Mouse (Mus musculus) midbrain, embryonic 16.5 days (tissue): ENCODE measurements around the gene Erich3. TPM values are rescaled to one million over a fixed set of nuclear protein-coding genes. Genes with fewer than 3 reads are reported as not detected.
"Not testable (repeated sequence)": the region's sequence is repeated elsewhere in the genome, so short reads cannot be mapped to it uniquely, and the experiment has no call there.

Experiments used
- ATAC-seq: fragments of 200-750 bp; cut with Nextera tagmentation; 2 replicates; pipeline ENCODE4 v1.8.0; 2017; ENCODE audit warnings: moderate TSS enrichment
- H3K27ac ChIP-seq: fragments of 300-500 bp; sonication (generic); 2 replicates; pipeline ENCODE4 v1.5.1; 2014; ENCODE audit warnings: mild to moderate bottlenecking, low read length, mixed read lengths
- H3K27me3 ChIP-seq: fragments of 300-500 bp; sonication (generic); 2 replicates; pipeline ENCODE4 v1.6.1; 2014; ENCODE audit warnings: low read depth, low read length, mixed read lengths; ENCODE audit not compliant: control insufficient read depth, insufficient read depth
- H3K36me3 ChIP-seq: fragments of 300-500 bp; sonication (generic); 2 replicates; pipeline ENCODE4 v1.6.1; 2014; ENCODE audit warnings: mild to moderate bottlenecking, low read length, moderate library complexity, mixed read lengths; ENCODE audit not compliant: control insufficient read depth, insufficient read depth
- H3K4me1 ChIP-seq: fragments of 300-500 bp; sonication (generic); 2 replicates; pipeline ENCODE4 v1.6.1; 2014; ENCODE audit warnings: mild to moderate bottlenecking, low read length, mixed read lengths; ENCODE audit not compliant: control insufficient read depth, insufficient read depth
- H3K4me2 ChIP-seq: fragments of 300-500 bp; sonication (generic); 2 replicates; pipeline ENCODE4 v1.6.1; 2014; ENCODE audit warnings: mild to moderate bottlenecking, low read length, mixed read lengths
- H3K4me3 ChIP-seq: fragments of 300-500 bp; sonication (generic); 2 replicates; pipeline ENCODE4 v1.5.1; 2014; ENCODE audit warnings: low read depth, mild to moderate bottlenecking, low read length, moderate library complexity, mixed read lengths
- H3K9ac ChIP-seq: fragments of 300-500 bp; sonication (generic); 2 replicates; pipeline ENCODE4 v1.6.1; 2014; ENCODE audit warnings: low read depth, low read length, mixed read lengths
- H3K9me3 ChIP-seq: fragments of 300-500 bp; sonication (generic); replicated peaks from 2 replicates; pipeline ENCODE4 v1.6.1; 2014; ENCODE audit warnings: mild to moderate bottlenecking, low read length, mixed read lengths; ENCODE audit not compliant: control insufficient read depth, poor library complexity, severe bottlenecking
- WGBS: fragments of 180-500 bp; shearing (Covaris S2); extraction: QIAGEN DNeasy Blood & Tissue Kit; methylation state at CpG from one replicate; pipeline ENCODE4 v1.1.7; 2014; 5-methylcytosine and 5-hydroxymethylcytosine counted together
- polyA plus RNA-seq: library from polyadenylated mRNA; unstranded; fragments of >200 nt; fragmentation: Nextera tagmentation; extraction: Ambion mirVana; gene quantifications from 2 replicates; pipeline ENCODE4 v1.2.1, GENCODE M21; 2015

The Erich3 gene
- polyA plus RNA-seq: 2.8 and 3.3 TPM in 2 replicates

DNA sequence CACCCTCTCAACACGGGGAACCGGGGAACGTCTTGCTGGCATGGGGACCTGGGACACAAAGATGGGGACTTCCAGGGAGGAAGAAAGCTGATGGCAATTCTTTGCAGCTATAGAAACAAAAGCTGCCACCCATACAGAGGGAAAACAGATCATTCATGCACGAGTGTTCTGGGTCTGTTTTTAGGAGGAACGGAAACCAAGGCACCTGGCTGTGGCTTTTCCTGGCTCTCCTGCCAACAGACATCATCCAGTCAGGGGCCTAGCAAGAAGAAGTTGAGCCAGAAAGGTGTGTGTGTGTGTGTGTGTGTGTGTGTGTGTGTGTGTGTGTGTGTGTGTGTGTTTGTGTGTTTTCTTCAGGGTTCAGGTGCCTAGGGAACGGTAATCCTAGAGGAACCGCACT, at the start of gene Erich3:
Gene Erich3 (plus strand): TSS at position 315 of the 400 bp plus-strand sequence.
- no peaks in the 10 kb centered on the region for H3K9me3 ChIP-seq
- peak within 1 kb of the TSS; percentile 63 for H3K4me2 ChIP-seq
- no peaks in the 10 kb centered on the region for H3K36me3 ChIP-seq
- peak within 1 kb of the TSS; percentile 66 for H3K9ac ChIP-seq
- H3K27me3 ChIP-seq: no peaks in the 10 kb centered on the region
- H3K27ac ChIP-seq: peak within 1 kb of the TSS; percentile 88
- 23% methylated on average over 7 of the region's 7 CpGs for WGBS
- H3K4me1 ChIP-seq: peaks cover 12% of the 10 kb centered on the region
- H3K4me3 ChIP-seq: peak within 1 kb of the TSS; percentile 35
- ATAC-seq: peak; percentile 18; the same call in 1 of the 2 replicates

DNA sequence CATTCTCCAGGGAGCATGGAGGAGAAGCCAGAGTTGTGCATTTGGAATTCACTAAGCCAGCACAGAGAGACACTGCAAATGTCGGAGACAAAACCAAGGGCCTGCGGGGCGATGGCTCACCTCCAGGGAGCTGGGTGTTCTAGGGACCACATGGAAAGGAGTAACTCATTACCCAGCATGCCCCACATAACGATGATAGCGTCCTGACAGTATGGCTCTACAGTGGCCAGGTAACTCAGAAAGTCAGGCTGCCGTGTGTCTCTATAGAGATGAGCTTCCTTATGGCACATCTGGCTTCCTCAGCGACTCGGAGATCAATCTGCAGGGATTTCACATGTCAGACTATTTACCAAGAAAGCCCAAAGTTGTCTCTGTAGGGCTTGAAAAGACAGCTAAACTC, 48.9 kb upstream of the Erich3 start:
- H3K27ac ChIP-seq: no peak overlapping the region
- no peaks in the 10 kb centered on the region for H3K4me1 ChIP-seq
- no peaks in the 10 kb centered on the region for H3K36me3 ChIP-seq
- 80% methylated on average over 8 of the region's 8 CpGs for WGBS
- H3K4me2 ChIP-seq: no peak overlapping the region
- H3K9ac ChIP-seq: no peak overlapping the region
- H3K27me3 ChIP-seq: no peaks in the 10 kb centered on the region
- no peak overlapping the region for H3K4me3 ChIP-seq
- ATAC-seq: no peak
- H3K9me3 ChIP-seq: no peaks in the 10 kb centered on the region

DNA sequence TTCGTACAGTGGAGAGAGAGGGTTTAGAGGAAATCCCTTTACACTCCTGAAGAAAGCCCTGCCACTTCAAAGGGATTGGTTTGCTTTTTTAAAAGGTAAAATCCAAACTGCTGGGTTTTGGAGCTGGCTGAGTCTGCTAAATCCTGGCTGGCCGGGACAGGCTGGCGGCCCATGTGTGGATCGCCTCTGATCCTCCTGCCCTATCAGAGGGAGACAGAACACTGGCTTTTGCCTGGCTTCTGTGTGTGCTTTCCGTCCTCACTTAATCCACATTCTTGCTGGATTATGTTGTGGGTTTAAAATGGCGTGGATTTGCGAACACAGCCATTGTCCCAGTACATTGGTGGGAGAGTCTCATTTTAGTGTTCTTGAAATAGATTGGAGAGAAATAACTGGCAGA, 48.4 kb upstream of the Erich3 start:
- Histone ChIP-seq H3K36me3 (no peaks in the 10 kb centered on the region), H3K27ac (no peak overlapping the region), H3K4me3 (no peak overlapping the region), H3K9me3 (no peaks in the 10 kb centered on the region), H3K4me2 (no peak overlapping the region), H3K9ac (no peak overlapping the region), H3K4me1 (no peaks in the 10 kb centered on the region), H3K27me3 (no peaks in the 10 kb centered on the region)
- ATAC-seq: 0 out of 2 replicates have a peak, but pooled peaks have one; percentile 70
- 41% methylated on average over 7 of the region's 7 CpGs for WGBS

DNA sequence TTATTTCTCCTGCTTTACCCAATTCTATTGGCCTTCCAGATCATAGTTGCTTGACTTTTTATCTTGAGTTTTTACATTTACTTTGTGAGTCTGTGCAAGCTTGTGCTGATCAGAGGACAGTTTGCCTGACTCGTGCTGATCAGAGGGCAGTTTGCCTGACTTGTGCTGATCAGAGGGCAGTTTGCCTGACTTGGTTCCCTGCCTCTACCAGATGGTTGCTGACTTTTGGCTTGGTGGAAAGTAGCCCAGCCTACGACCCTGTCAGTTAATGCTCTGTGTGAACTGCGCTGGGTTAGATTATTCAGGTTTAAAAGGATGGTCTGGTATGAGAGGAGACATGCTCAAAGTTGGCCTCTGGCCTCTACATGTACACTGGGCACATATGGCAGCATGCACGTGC, 47.6 kb upstream of the Erich3 start:
- no peak overlapping the region for H3K4me2 ChIP-seq
- H3K9me3 ChIP-seq: no peaks in the 10 kb centered on the region
- 89% methylated on average over 4 of the region's 4 CpGs for WGBS
- no peak for ATAC-seq
- H3K36me3 ChIP-seq: no peaks in the 10 kb centered on the region
- no peaks in the 10 kb centered on the region for H3K4me1 ChIP-seq
- no peak overlapping the region for H3K27ac ChIP-seq
- no peak overlapping the region for H3K4me3 ChIP-seq
- H3K9ac ChIP-seq: no peak overlapping the region
- no peaks in the 10 kb centered on the region for H3K27me3 ChIP-seq

GRCm38 (mm10) chr3:154628284-154628683, 35.4 kb upstream of the Erich3 start:
- no peaks in the 10 kb centered on the region for H3K4me1 ChIP-seq
- H3K36me3 ChIP-seq: no peaks in the 10 kb centered on the region
- H3K4me2 ChIP-seq: no peak overlapping the region
- H3K9ac ChIP-seq: no peak overlapping the region
- H3K27me3 ChIP-seq: no peaks in the 10 kb centered on the region
- no peak for ATAC-seq
- no peak overlapping the region for H3K4me3 ChIP-seq
- no peaks in the 10 kb centered on the region for H3K9me3 ChIP-seq
- no peak overlapping the region for H3K27ac ChIP-seq

GRCm38 (mm10) chr3:154631281-154631680, 32.4 kb upstream of the Erich3 start:
- not testable (repeated sequence) for H3K4me3 ChIP-seq, H3K9ac ChIP-seq, H3K4me1 ChIP-seq, H3K4me2 ChIP-seq, H3K9me3 ChIP-seq, ATAC-seq, H3K36me3 ChIP-seq, H3K27ac ChIP-seq, H3K27me3 ChIP-seq
- 84% methylated on average over 2 of the region's 2 CpGs for WGBS

DNA sequence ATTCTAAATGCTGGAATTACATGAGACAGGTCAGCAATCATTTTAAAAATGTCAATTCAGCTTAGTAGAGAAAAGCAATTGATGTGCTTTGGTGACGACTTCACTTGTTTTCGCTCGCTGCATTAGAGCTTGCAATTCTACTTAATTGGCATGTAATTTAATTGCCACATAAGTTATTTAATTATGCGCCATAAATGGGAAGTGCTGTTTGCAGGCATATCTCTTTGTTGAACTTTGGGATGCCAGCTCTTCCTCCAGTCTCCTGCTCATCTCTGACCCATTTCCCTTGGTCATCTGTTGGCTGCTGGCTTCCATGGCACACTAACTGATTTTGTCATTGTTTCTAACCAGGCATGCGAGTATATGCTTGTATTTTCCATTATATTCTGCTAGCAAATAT, 30.6 kb upstream of the Erich3 start:
- no peaks in the 10 kb centered on the region for H3K9me3 ChIP-seq
- H3K27ac ChIP-seq: no peak overlapping the region
- no peak overlapping the region for H3K4me3 ChIP-seq
- no peak for ATAC-seq
- H3K27me3 ChIP-seq: no peaks in the 10 kb centered on the region
- H3K4me1 ChIP-seq: no peaks in the 10 kb centered on the region
- H3K36me3 ChIP-seq: no peaks in the 10 kb centered on the region
- no peak overlapping the region for H3K9ac ChIP-seq
- no peak overlapping the region for H3K4me2 ChIP-seq
- WGBS: 82% methylated on average over 5 of the region's 5 CpGs

- Histone ChIP-seq H3K4me3 (no peak overlapping the region; the same call in 1 of the 2 replicates), H3K4me1 (peaks cover 8% of the 10 kb centered on the region; the same call in 1 of the 2 replicates), H3K4me2 (peak overlapping the region; percentile 41), H3K9ac (no peak overlapping the region), H3K27ac (no peak overlapping the region), H3K36me3 (no peaks in the 10 kb centered on the region), H3K27me3 (no peaks in the 10 kb centered on the region), H3K9me3 (no peaks in the 10 kb centered on the region)
- ATAC-seq: peak; percentile 70; the same call in 1 of the 2 replicates
- 65% methylated on average over 29 of the region's 29 CpGs for WGBS
Observed at GRCm38 (mm10) chr3:154646638-154647442, 16.8 kb upstream of the Erich3 start.

- Histone ChIP-seq H3K27me3 (no peaks in the 10 kb centered on the region), H3K36me3 (no peaks in the 10 kb centered on the region), H3K4me1 (peaks cover 8% of the 10 kb centered on the region; the same call in 1 of the 2 replicates), H3K4me3 (no peak overlapping the region), H3K4me2 (peak overlapping the region; percentile 41; the same call in 1 of the 2 replicates), H3K9me3 (no peaks in the 10 kb centered on the region), H3K27ac (no peak overlapping the region), H3K9ac (no peak overlapping the region)
- 70% methylated on average over 7 of the region's 7 CpGs for WGBS
- no peak for ATAC-seq
Observed at GRCm38 (mm10) chr3:154647443-154647780, 16.2 kb upstream of the Erich3 start.
